Mouse (Mus musculus) regulatory T cell (primary cell): Measurements from ENCODE around the gene Cep70.

ENCODE experiments used
- in situ Hi-C: fragments of 300-600 bp; cut with MboI, MseI; formaldehyde crosslinking; loops from one replicate; pipeline ENCODE4 v1.15.1; 2025; ENCODE audit warnings: high pct_unique_total_duplicates

Gene Cep70

GRCm38 (mm10) chr9:99319343-99319951, 76.3 kb downstream of the Cep70 start:
- in situ Hi-C loops = no loop called here

GRCm38 (mm10) chr9:99320006-99320405, 76.8 kb downstream of the Cep70 start:
- in situ Hi-C loops = no loop called here

GRCm38 (mm10) chr9:99325208-99325929, 82.2 kb downstream of the Cep70 start:
- in situ Hi-C loops = loop anchor here (5.0 kb wide), 1 partner anchor 38 kb away; no protein-coding TSS in a partner anchor

GRCm38 (mm10) chr9:99325961-99326360, 82.8 kb downstream of the Cep70 start:
- in situ Hi-C loops = loop anchor here (5.0 kb wide), 1 partner anchor 39 kb away; no protein-coding TSS in a partner anchor

GRCm38 (mm10) chr9:99326881-99327280, 83.7 kb downstream of the Cep70 start:
- in situ Hi-C loops = loop anchor here (5.0 kb wide), 1 partner anchor 40 kb away; no protein-coding TSS in a partner anchor

GRCm38 (mm10) chr9:99336538-99336937, 93.4 kb downstream of the Cep70 start:
- in situ Hi-C loops = no loop called here

- in situ Hi-C loops = no loop called here
These were observed 95.1 kb downstream of the Cep70 start for GRCm38 (mm10) chr9:99338293-99338692.

- in situ Hi-C loops = no loop called here
These were observed 96.0 kb downstream of the Cep70 start for GRCm38 (mm10) chr9:99339182-99339581.

- in situ Hi-C loops = no loop called here
These were observed 97.0 kb downstream of the Cep70 start for GRCm38 (mm10) chr9:99340126-99340525.

- in situ Hi-C loops = no loop called here
These were observed 98.4 kb downstream of the Cep70 start for GRCm38 (mm10) chr9:99341600-99341999.

- in situ Hi-C loops = no loop called here
These were observed 102.2 kb downstream of the Cep70 start for GRCm38 (mm10) chr9:99345351-99345792.
